Mouse (Mus musculus) limb, embryonic 14.5 days (tissue): Measurements from ENCODE around the gene Hspa5. TPM values are rescaled to one million over a fixed set of nuclear protein-coding genes. Genes with fewer than 3 reads are reported as not detected.
"Not testable (repeated sequence)": the region's sequence is repeated elsewhere in the genome, so short reads cannot be mapped to it uniquely, and the experiment has no call there.

Experiments used
- ATAC-seq: fragments of 200-750 bp; cut with Nextera tagmentation; 2 replicates; pipeline ENCODE4 v1.8.0; 2017; ENCODE audit warnings: low read depth, moderate number of reproducible peaks, moderate TSS enrichment; ENCODE audit not compliant: low FRiP score
- DNase-seq: peaks from one replicate; pipeline ENCODE4 v3.0.0-alpha.2; 2015; ENCODE audit warnings: low spot score
- H3K27ac ChIP-seq: fragments of 300-500 bp; sonication (generic); replicated peaks from 2 replicates; pipeline ENCODE4 v1.5.1; 2014; ENCODE audit warnings: low read depth, mild to moderate bottlenecking, low read length, moderate library complexity, mixed read lengths
- H3K27me3 ChIP-seq: fragments of 300-500 bp; sonication (generic); 2 replicates; pipeline ENCODE4 v1.6.1; 2014; ENCODE audit warnings: low read length, mixed read lengths; ENCODE audit not compliant: control insufficient read depth, insufficient read depth
- H3K36me3 ChIP-seq: fragments of 300-500 bp; sonication (generic); 2 replicates; pipeline ENCODE4 v1.6.1; 2014; ENCODE audit warnings: mild to moderate bottlenecking, low read length, moderate library complexity, mixed read lengths; ENCODE audit not compliant: control insufficient read depth, insufficient read depth
- H3K4me1 ChIP-seq: fragments of 300-500 bp; sonication (generic); 2 replicates; pipeline ENCODE4 v1.6.1; 2014; ENCODE audit warnings: antibody characterized with exemption, low read length, mixed read lengths; ENCODE audit not compliant: control insufficient read depth, insufficient read depth
- H3K4me2 ChIP-seq: fragments of 300-500 bp; sonication (generic); replicated peaks from 2 replicates; pipeline ENCODE4 v1.6.1; 2014; ENCODE audit warnings: low read depth, mild to moderate bottlenecking, low read length, moderate library complexity; ENCODE audit not compliant: severe bottlenecking
- H3K4me3 ChIP-seq: fragments of 300-500 bp; sonication (generic); replicated peaks from 2 replicates; pipeline ENCODE4 v1.5.1; 2014; ENCODE audit warnings: low read length
- H3K9ac ChIP-seq: fragments of 300-500 bp; sonication (generic); 2 replicates; pipeline ENCODE4 v1.6.1; 2014; ENCODE audit warnings: mild to moderate bottlenecking, low read depth, low read length, moderate library complexity; ENCODE audit not compliant: severe bottlenecking
- H3K9me3 ChIP-seq: fragments of 300-500 bp; sonication (generic); 2 replicates; pipeline ENCODE4 v1.6.1; 2016; ENCODE audit warnings: low read length; ENCODE audit not compliant: control insufficient read depth
- POLR2A ChIP-seq: fragments of 200-500 bp; IDR thresholded peaks from 2 replicates; pipeline ENCODE4 v1.8.0; 2012; ENCODE audit warnings: inconsistent platforms, mild to moderate bottlenecking, moderate library complexity, borderline replicate concordance; ENCODE audit not compliant: insufficient read depth, insufficient read length; ENCODE audit errors: extremely low read depth
- WGBS: fragments of 180-500 bp; shearing (Covaris S2); extraction: QIAGEN DNeasy Blood & Tissue Kit; methylation state at CpG from one replicate; pipeline ENCODE4 v1.1.7; 2014; 5-methylcytosine and 5-hydroxymethylcytosine counted together
- polyA plus RNA-seq, 2 experiments: library from polyadenylated mRNA; depleted of rRNA in 1 of 2; stranded (reverse) in 1 of 2; unstranded in 1 of 2; fragments of >200 nt; fragmentation: Nextera tagmentation in 1 of 2; extraction: Ambion mirVana in 1 of 2; gene quantifications; 2 replicates each; pipeline versions ENCODE4 v1.2.1 to v1.2.3; 2012 to 2014

The Hspa5 gene
- polyA plus RNA-seq, 2 experiments, result 840 to 914 TPM

DNA sequence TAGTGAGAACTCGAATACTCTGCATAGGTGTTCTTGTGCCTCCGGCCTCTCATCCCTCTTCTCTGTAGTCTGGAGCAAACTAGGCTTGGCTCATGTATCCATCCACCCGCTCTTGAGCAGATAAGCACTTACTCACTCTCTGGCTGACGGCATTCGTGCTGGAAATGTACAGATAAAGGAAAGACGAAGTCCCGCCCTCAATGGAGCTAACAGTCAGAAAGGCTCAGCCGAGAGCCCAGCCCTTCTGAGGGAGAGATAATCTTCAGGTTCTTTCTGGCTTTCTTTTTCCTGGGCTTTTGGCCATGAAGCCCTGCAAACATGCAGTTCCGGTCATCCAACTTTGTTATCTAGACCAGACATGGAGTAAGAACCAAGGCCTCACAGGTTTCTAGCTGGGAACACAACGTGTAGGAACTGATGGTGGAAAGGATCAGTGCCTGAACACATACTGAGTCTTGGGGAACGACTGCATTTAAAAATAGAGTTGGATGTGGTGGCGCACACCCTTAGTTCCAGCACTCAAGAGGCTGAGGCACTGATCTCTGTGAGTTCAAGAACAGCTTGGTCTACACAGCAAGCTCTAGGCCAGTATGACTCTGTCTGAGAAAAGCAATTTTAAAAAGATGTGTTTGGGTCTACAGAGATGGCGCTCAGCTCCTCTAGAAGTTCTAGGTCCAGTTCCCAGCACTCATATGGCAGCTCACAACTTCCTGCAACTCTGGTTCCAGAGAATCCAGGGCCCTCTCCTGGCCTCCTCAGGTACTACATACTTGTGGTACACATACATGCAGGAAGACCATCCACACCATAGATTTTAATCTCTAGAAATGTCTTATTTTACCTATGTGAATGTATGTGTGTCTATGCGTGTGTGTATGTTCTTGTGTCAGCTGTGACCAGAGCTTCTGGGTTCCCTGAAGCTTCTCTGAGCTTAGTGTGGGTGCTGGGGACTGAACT, 11.6 kb downstream of the Hspa5 start:
- ATAC-seq (no peak), DNase-seq (no peak)
- no peaks in the 10 kb centered on the region for H3K4me1 ChIP-seq
- H3K27ac ChIP-seq, result no peak overlapping the region
- WGBS, result 94% methylated on average over 14 of the region's 14 CpGs
- H3K9me3 ChIP-seq, result no peaks in the 10 kb centered on the region
- H3K27me3 ChIP-seq, result no peaks in the 10 kb centered on the region
- no peak overlapping the region for H3K4me3 ChIP-seq
- no peak overlapping the region for H3K4me2 ChIP-seq
- no peak overlapping the region for H3K9ac ChIP-seq
- TF ChIP-seq POLR2A, result no peak
- peaks cover 67% of the 10 kb centered on the region for H3K36me3 ChIP-seq

DNA sequence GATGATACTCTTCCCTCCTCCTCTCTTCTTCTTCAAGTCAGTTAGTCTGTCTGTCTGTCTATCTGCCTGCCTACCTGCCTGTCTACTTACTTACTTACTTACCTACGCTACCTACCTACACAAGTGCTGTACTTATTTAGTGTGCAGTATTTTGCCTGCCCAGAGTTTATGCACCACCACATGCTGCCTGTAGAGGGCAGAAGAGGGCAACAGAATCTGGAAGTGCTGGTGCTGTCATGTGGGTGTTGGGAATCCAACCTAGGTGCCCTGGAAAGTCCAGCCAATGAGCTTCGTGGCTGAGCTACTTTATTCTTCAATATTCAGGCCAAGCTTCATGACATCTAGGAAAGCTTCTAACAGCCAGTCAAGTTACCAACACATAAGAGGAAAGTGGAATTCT, 12.3 kb downstream of the Hspa5 start:
- TF ChIP-seq POLR2A, result no peak
- H3K4me3 ChIP-seq, result no peak overlapping the region
- WGBS, result 83% methylated on average over 2 of the region's 2 CpGs
- H3K9me3 ChIP-seq, result no peaks in the 10 kb centered on the region
- no peak overlapping the region for H3K9ac ChIP-seq
- no peak for DNase-seq
- no peaks in the 10 kb centered on the region for H3K27me3 ChIP-seq
- no peaks in the 10 kb centered on the region for H3K4me1 ChIP-seq
- no peak for ATAC-seq
- H3K27ac ChIP-seq, result no peak overlapping the region
- H3K36me3 ChIP-seq, result peaks cover 62% of the 10 kb centered on the region
- H3K4me2 ChIP-seq, result no peak overlapping the region

DNA sequence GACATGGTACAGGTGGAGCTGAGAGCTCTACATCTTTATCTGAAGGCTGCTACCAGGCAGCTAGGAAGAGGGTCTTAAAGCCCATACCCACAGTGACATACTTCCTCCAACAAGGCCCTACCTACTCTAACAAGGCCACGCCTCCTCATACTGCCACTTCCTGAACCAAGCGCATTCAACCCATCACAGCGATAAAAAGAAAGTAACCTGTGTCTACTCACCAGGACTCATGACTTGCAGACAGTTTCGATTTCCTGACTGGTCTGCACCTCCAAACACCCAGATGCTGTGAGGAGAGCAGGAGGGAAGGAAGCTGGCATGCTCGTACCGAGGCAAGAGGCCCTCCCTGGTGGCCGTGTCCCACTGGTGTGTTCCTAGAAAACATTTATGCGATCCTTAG, 18.5 kb downstream of the Hspa5 start:
- WGBS, result 96% methylated on average over 8 of the region's 8 CpGs
- no peak for TF ChIP-seq POLR2A
- no peak for ATAC-seq
- DNase-seq, result no peak
- H3K27ac ChIP-seq, result no peak overlapping the region
- H3K9ac ChIP-seq, result no peak overlapping the region
- peaks cover 24% of the 10 kb centered on the region for H3K36me3 ChIP-seq
- no peak overlapping the region for H3K4me2 ChIP-seq
- no peaks in the 10 kb centered on the region for H3K27me3 ChIP-seq
- no peak overlapping the region for H3K4me3 ChIP-seq
- H3K4me1 ChIP-seq, result no peaks in the 10 kb centered on the region
- H3K9me3 ChIP-seq, result no peaks in the 10 kb centered on the region

DNA sequence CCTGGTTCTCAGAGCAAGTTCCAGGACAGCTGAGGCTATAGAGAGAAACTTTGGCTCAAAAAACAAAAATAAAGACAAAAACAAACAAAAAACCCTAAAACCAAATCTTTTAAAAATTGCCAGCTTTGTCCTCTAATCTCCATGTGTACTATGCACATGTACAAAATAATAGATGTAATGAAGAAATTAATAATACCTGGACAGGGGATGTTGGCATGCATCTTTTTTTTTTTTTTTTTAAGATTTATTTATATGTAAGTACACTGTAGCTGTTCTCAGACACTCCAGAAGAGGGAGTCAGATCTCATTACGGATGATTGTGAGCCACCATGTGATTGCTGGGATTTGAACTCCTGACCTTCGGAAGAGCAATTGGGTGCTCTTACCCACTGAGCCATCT, 20.8 kb downstream of the Hspa5 start:
- H3K27ac ChIP-seq, H3K4me3 ChIP-seq, H3K4me2 ChIP-seq, H3K27me3 ChIP-seq, H3K4me1 ChIP-seq, ATAC-seq, H3K9ac ChIP-seq, DNase-seq, H3K9me3 ChIP-seq: not testable (repeated sequence)
- peaks cover 22% of the 10 kb centered on the region for H3K36me3 ChIP-seq
- WGBS, result 87% methylated on average over 2 of the region's 2 CpGs

- no peak overlapping the region for H3K27ac ChIP-seq
- no peaks in the 10 kb centered on the region for H3K9me3 ChIP-seq
- WGBS, result 95% methylated on average over 2 of the region's 2 CpGs
- no peak overlapping the region for H3K9ac ChIP-seq
- no peak overlapping the region for H3K4me2 ChIP-seq
- DNase-seq, result no peak
- H3K4me3 ChIP-seq, result no peak overlapping the region
- no peak for TF ChIP-seq POLR2A
- H3K4me1 ChIP-seq, result no peaks in the 10 kb centered on the region
- H3K27me3 ChIP-seq, result no peaks in the 10 kb centered on the region
- no peak for ATAC-seq
- peaks cover 13% of the 10 kb centered on the region for H3K36me3 ChIP-seq
Observed at GRCm38 (mm10) chr2:34794511-34794910, 22.7 kb downstream of the Hspa5 start.
